Comparison of ENCODE assay signal across 9 mouse cellular contexts in the genomic region with DNA sequence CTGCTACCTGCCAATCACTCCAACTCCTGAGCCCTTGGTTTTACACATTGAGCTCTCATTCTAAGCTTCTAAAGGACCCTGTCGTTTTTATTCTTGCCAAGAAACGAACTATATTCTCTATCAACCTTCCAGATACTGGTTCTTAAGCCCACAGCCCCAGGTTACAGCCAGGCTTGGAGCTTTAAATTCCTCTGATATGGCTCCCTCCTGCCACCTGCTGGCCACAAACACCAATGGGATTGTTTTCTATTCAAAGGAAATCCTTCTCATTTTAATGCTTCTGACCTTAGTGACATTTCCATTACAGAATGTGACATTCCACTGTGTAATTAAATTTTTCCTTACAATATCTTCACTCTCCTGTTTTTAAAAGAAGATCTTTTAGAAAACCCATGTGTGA. TPM values are rescaled to one million over a fixed set of nuclear protein-coding genes. Genes with fewer than 3 reads are reported as not detected.
A peak's percentile ranks its signal among the peaks of the same experiment; 100 is the strongest.
DNase-seq lines count a peak whose midpoint lies in the region; ATAC-seq and TF ChIP-seq lines count a peak whose summit lies in the region.
"Had no signal": no experiment of that assay in that cellular context is flagged by ENCODE, and none has a peak within 500 bp of the region (broad histone marks: within the 10 kb centered on the region; RNA-seq: fewer than 3 reads in every experiment).

No protein-coding gene starts in this region.

- no peak for ATAC-seq in midbrain, embryonic 16.5 days
- ATAC-seq in granulocyte monocyte progenitor cell, adult 5-6 weeks (replicated peaks; ENCODE audit: poor library complexity, severe bottlenecking): peak; percentile 52; the same call in 1 of the 2 replicates

- no peaks in the 10 kb centered on the region for H3K36me3 ChIP-seq in midbrain, embryonic 10.5 days
- H3K36me3 ChIP-seq in midbrain, embryonic 16.5 days (ENCODE audit: control insufficient read depth, insufficient read depth, low read length): no peaks in the 10 kb centered on the region

- 19% methylated on average over 2 of the region's 2 CpGs for WGBS in midbrain, embryonic 10.5 days
- WGBS in midbrain, embryonic 16.5 days: 18% methylated on average over 2 of the region's 2 CpGs

- intact Hi-C loops in left cerebral cortex, postnatal 25 days (cut with DNase I): loop anchor here (2.0 kb wide), 2 partner anchors 175 to 315 kb away; no protein-coding TSS in a partner anchor

- no peak overlapping the region for H3K4me3 ChIP-seq in midbrain, embryonic 10.5 days
- H3K4me3 ChIP-seq in midbrain, embryonic 16.5 days (ENCODE audit: low read depth, low read length): no peak overlapping the region

- TF ChIP-seq POLR2A in brain, embryonic 14.5 days (IDR thresholded peaks at IDR 0.05; ENCODE audit: borderline replicate concordance, extremely low read depth, insufficient read depth, insufficient read length, poor library complexity, severe bottlenecking): no peak

- DNase-seq in midbrain, embryonic 10.5 days (ENCODE audit: low spot score): peak; percentile 17
- peak; percentile 32 for DNase-seq in MN1 (ENCODE audit: low spot score)
- DNase-seq in brain, embryonic 14.5 days (ENCODE audit: low read depth): peak; percentile 58
- DNase-seq in left cerebral cortex, postnatal 25 days (ENCODE audit: low spot score in 2 of 2): peak; percentile 33 to 38
- peak; percentile 29 to 69 for DNase-seq in right cerebral cortex, postnatal 10 days (ENCODE audit: low spot score in 2 of 2)
- no peak for DNase-seq in yolk sac, embryonic 10.5 days (ENCODE audit: low spot score)

- no peak overlapping the region for H3K9ac ChIP-seq in midbrain, embryonic 16.5 days (ENCODE audit: low read depth, low read length)

- no peak overlapping the region for H3K27ac ChIP-seq in midbrain, embryonic 10.5 days (replicated peaks)
- H3K27ac ChIP-seq in midbrain, embryonic 16.5 days (ENCODE audit: low read length): no peak overlapping the region
- H3K27ac ChIP-seq: macrophage had no signal

- no peaks in the 10 kb centered on the region for H3K4me1 ChIP-seq in midbrain, embryonic 10.5 days
- no peaks in the 10 kb centered on the region for H3K4me1 ChIP-seq in midbrain, embryonic 16.5 days (ENCODE audit: control insufficient read depth, insufficient read depth, low read length)

- TF ChIP-seq CTCF in brain, embryonic 14.5 days (IDR thresholded peaks at IDR 0.05; ENCODE audit: borderline replicate concordance, extremely low read depth, insufficient read depth, insufficient read length): peak; percentile 53; the same call in 1 of the 2 replicates

- no peaks in the 10 kb centered on the region for H3K27me3 ChIP-seq in midbrain, embryonic 10.5 days (ENCODE audit: low read depth, poor library complexity, severe bottlenecking)
- H3K27me3 ChIP-seq in midbrain, embryonic 16.5 days (ENCODE audit: control insufficient read depth, insufficient read depth, low read depth, low read length): no peaks in the 10 kb centered on the region

- H3K4me2 ChIP-seq in midbrain, embryonic 16.5 days (ENCODE audit: low read length): no peak overlapping the region

- H3K9me3 ChIP-seq in midbrain, embryonic 10.5 days (replicated peaks): no peaks in the 10 kb centered on the region
- no peaks in the 10 kb centered on the region for H3K9me3 ChIP-seq in midbrain, embryonic 16.5 days (replicated peaks; ENCODE audit: control insufficient read depth, low read length, poor library complexity, severe bottlenecking)

RNA-seq across cellular contexts. Expression of a gene that starts 28.6 kb away (rescaled TPM):
- 17.4 and 21.6 TPM in 2 replicates for polyA plus RNA-seq in midbrain, embryonic 10.5 days (2016; fragmentation: Nextera tagmentation; extraction: Ambion mirVana)
- polyA plus RNA-seq in midbrain, embryonic 16.5 days (2015; fragmentation: Nextera tagmentation; extraction: Ambion mirVana): 14.9 and 15.6 TPM in 2 replicates
- polyA plus RNA-seq in brain, embryonic 14.5 days (2012; rRNA removed): 9.4 and 10.8 TPM in 2 replicates
- total RNA-seq in granulocyte monocyte progenitor cell, adult 5-6 weeks (2014; fragmentation: Nextera tagmentation): 29.7 and 35.9 TPM in 2 replicates
- 48.0 and 67.7 TPM in 2 replicates for total RNA-seq in granulocyte monocyte progenitor cell, adult 5-6 weeks (2017)
- 10 to 100 TPM; 15.1 to 15.9 TPM for total RNA-seq in left cerebral cortex, postnatal 25 days (2021)

RNA-seq across cellular contexts. Expression of a gene that starts 44.1 kb away (rescaled TPM):
- 0.84 and 1.2 TPM in 2 replicates for polyA plus RNA-seq in midbrain, embryonic 10.5 days (2016; fragmentation: Nextera tagmentation; extraction: Ambion mirVana)
- polyA plus RNA-seq in midbrain, embryonic 16.5 days (2015; fragmentation: Nextera tagmentation; extraction: Ambion mirVana): 12.0 and 13.3 TPM in 2 replicates
- polyA plus RNA-seq in brain, embryonic 14.5 days (2012; rRNA removed): 6.6 and 11.8 TPM in 2 replicates
- total RNA-seq in granulocyte monocyte progenitor cell, adult 5-6 weeks (2014; fragmentation: Nextera tagmentation): 8.9 and 15.8 TPM in 2 replicates
- 4.4 and 8.0 TPM in 2 replicates for total RNA-seq in granulocyte monocyte progenitor cell, adult 5-6 weeks (2017)
- total RNA-seq in left cerebral cortex, postnatal 25 days (2021): 10 to 100 TPM; 57.1 to 60.3 TPM
